Mouse (Mus musculus): ENCODE measurements around the gene Ambp. TPM values are rescaled to one million over a fixed set of nuclear protein-coding genes. Genes with fewer than 3 reads are reported as not detected.

Ambp gene
- polyA plus RNA-seq (2014; fragmentation: Nextera tagmentation; extraction: Ambion mirVana), result 0.39 and 0.55 TPM in 2 replicates

- no peaks in the 10 kb centered on the region for H3K27me3 ChIP-seq (ENCODE audit: control insufficient read depth, insufficient read depth, low read length)
- no peaks in the 10 kb centered on the region for H3K4me1 ChIP-seq (ENCODE audit: control insufficient read depth, insufficient read depth, low read length)
- H3K9ac ChIP-seq (replicated peaks; ENCODE audit: low read length), result no peak within 1 kb of the TSS
- H3K4me2 ChIP-seq (ENCODE audit: low read depth, low read length), result no peak within 1 kb of the TSS
- no peak within 1 kb of the TSS for H3K27ac ChIP-seq (replicated peaks; ENCODE audit: low read depth, low read length)
- no peak within 1 kb of the TSS for H3K4me3 ChIP-seq (ENCODE audit: low read depth, low read length)
- no peak for ATAC-seq (replicated peaks; ENCODE audit: insufficient number of reproducible peaks, low FRiP score, low TSS enrichment, low read depth)
- WGBS, result 64% methylated on average over 5 of the region's 5 CpGs
- H3K36me3 ChIP-seq (replicated peaks; ENCODE audit: control insufficient read depth, insufficient read depth, low read depth, low read length), result no peaks in the 10 kb centered on the region
- no peak for DNase-seq (ENCODE audit: low spot score)
- no peaks in the 10 kb centered on the region for H3K9me3 ChIP-seq (replicated peaks; ENCODE audit: control insufficient read depth, low read length)
Measured at GRCm38 (mm10) chr4:63154699-63155098, at the start of gene Ambp. Gene Ambp (minus strand): TSS chr4:63154799.

DNA sequence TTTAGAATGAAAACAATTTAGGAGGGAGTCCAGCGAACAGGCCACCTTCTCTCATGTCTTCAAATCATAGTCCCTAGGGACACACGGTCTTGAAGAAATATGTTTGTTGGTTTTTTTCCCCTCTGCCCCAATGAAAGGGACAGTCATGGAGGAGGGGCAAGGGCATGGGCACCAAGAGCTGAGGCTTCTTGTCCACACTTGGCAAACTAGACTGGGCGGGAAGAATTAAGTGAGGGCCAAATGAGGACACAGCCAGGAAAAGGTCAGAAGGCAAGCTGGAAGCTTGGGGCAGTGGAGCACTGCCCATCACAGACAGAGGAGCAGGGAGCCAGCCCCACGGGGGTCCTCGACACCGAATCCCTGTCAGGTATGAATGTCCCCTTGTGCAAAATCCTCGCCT is 49.3 kb upstream of the Ambp start:
- ATAC-seq (replicated peaks; ENCODE audit: insufficient number of reproducible peaks, low FRiP score, low TSS enrichment, low read depth) (no peak), DNase-seq (ENCODE audit: low spot score) (no peak)
- H3K27ac ChIP-seq (replicated peaks; ENCODE audit: low read depth, low read length), result no peak overlapping the region
- H3K36me3 ChIP-seq (replicated peaks; ENCODE audit: control insufficient read depth, insufficient read depth, low read depth, low read length), result no peaks in the 10 kb centered on the region
- no peaks in the 10 kb centered on the region for H3K9me3 ChIP-seq (replicated peaks; ENCODE audit: control insufficient read depth, low read length)
- no peak overlapping the region for H3K4me2 ChIP-seq (ENCODE audit: low read depth, low read length)
- no peak overlapping the region for H3K9ac ChIP-seq (replicated peaks; ENCODE audit: low read length)
- no peaks in the 10 kb centered on the region for H3K27me3 ChIP-seq (ENCODE audit: control insufficient read depth, insufficient read depth, low read length)
- 89% methylated on average over 7 of the region's 7 CpGs for WGBS
- no peaks in the 10 kb centered on the region for H3K4me1 ChIP-seq (ENCODE audit: control insufficient read depth, insufficient read depth, low read length)
- H3K4me3 ChIP-seq (ENCODE audit: low read depth, low read length), result no peak overlapping the region

GRCm38 (mm10) chr4:63199366-63199765 is 44.8 kb upstream of the Ambp start:
- Histone ChIP-seq H3K4me3 (ENCODE audit: low read depth, low read length) (no peak overlapping the region), H3K27me3 (ENCODE audit: control insufficient read depth, insufficient read depth, low read length) (no peaks in the 10 kb centered on the region), H3K27ac (replicated peaks; ENCODE audit: low read depth, low read length) (no peak overlapping the region), H3K9ac (replicated peaks; ENCODE audit: low read length) (no peak overlapping the region), H3K9me3 (replicated peaks; ENCODE audit: control insufficient read depth, low read length) (no peaks in the 10 kb centered on the region), H3K4me1 (ENCODE audit: control insufficient read depth, insufficient read depth, low read length) (no peaks in the 10 kb centered on the region), H3K36me3 (replicated peaks; ENCODE audit: control insufficient read depth, insufficient read depth, low read depth, low read length) (no peaks in the 10 kb centered on the region), H3K4me2 (ENCODE audit: low read depth, low read length) (no peak overlapping the region)
- no peak for DNase-seq (ENCODE audit: low spot score)
- 94% methylated on average over 5 of the region's 5 CpGs for WGBS
- ATAC-seq (replicated peaks; ENCODE audit: insufficient number of reproducible peaks, low FRiP score, low TSS enrichment, low read depth), result no peak

DNA sequence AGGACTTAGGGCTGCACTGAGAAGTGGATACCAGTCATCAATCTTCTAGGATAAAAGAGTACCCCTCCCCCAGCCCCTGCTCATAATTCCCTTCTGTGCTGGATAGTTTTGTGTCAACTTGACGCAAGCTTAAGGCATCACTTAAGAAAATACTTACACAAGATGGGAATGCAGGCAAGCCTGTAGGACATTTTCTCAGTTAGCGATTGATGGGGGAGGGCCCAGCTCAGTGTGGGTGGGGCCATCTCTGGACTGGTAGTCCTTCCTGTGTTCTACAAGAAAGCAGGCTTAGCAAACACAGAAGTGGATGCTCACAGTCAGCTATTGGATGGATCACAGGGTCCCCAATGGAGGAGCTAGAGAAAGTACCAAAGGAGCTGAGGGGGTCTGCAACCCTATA is 39.8 kb upstream of the Ambp start:
- H3K9ac ChIP-seq (replicated peaks; ENCODE audit: low read length), result no peak overlapping the region
- H3K4me1 ChIP-seq (ENCODE audit: control insufficient read depth, insufficient read depth, low read length), result no peaks in the 10 kb centered on the region
- no peak overlapping the region for H3K4me2 ChIP-seq (ENCODE audit: low read depth, low read length)
- H3K4me3 ChIP-seq (ENCODE audit: low read depth, low read length), result no peak overlapping the region
- no peak for ATAC-seq (replicated peaks; ENCODE audit: insufficient number of reproducible peaks, low FRiP score, low TSS enrichment, low read depth)
- H3K27ac ChIP-seq (replicated peaks; ENCODE audit: low read depth, low read length), result no peak overlapping the region
- no peaks in the 10 kb centered on the region for H3K9me3 ChIP-seq (replicated peaks; ENCODE audit: control insufficient read depth, low read length)
- H3K27me3 ChIP-seq (ENCODE audit: control insufficient read depth, insufficient read depth, low read length), result no peaks in the 10 kb centered on the region
- no peaks in the 10 kb centered on the region for H3K36me3 ChIP-seq (replicated peaks; ENCODE audit: control insufficient read depth, insufficient read depth, low read depth, low read length)
- WGBS, result 75% methylated on average over 2 of the region's 2 CpGs
- no peak for DNase-seq (ENCODE audit: low spot score)

DNA sequence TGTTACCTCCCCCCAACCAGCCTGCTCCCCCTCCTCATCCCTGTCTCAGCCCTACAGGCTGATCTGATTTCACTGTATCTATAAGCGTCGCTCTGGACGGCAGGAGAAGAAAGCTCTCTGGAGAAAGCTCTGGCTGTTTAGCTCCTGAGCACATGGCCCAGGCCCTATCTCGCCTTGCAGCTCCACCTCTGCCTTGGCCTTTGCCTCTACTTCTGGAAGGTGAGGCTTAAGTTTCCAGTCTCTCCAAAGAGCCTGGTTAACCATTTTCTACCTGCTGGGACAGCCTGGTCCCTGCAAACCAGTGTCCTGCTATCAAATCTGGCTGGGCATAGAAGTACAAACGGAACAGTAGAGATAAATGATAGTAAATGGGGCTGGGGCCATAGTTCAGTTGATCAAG is 37.0 kb upstream of the Ambp start:
- ATAC-seq (replicated peaks; ENCODE audit: insufficient number of reproducible peaks, low FRiP score, low TSS enrichment, low read depth), result 0 out of 2 replicates have a peak, but pooled peaks have one; percentile 29

GRCm38 (mm10) chr4:63186281-63186870 is 31.8 kb upstream of the Ambp start:
- Histone ChIP-seq H3K36me3 (replicated peaks; ENCODE audit: control insufficient read depth, insufficient read depth, low read depth, low read length) (no peaks in the 10 kb centered on the region), H3K4me1 (ENCODE audit: control insufficient read depth, insufficient read depth, low read length) (no peaks in the 10 kb centered on the region), H3K4me3 (ENCODE audit: low read depth, low read length) (no peak overlapping the region), H3K9ac (replicated peaks; ENCODE audit: low read length) (no peak overlapping the region), H3K27me3 (ENCODE audit: control insufficient read depth, insufficient read depth, low read length) (no peaks in the 10 kb centered on the region), H3K9me3 (replicated peaks; ENCODE audit: control insufficient read depth, low read length) (no peaks in the 10 kb centered on the region), H3K27ac (replicated peaks; ENCODE audit: low read depth, low read length) (no peak overlapping the region), H3K4me2 (ENCODE audit: low read depth, low read length) (no peak overlapping the region)
- DNase-seq (ENCODE audit: low spot score) (peak; percentile 24), ATAC-seq (replicated peaks; ENCODE audit: insufficient number of reproducible peaks, low FRiP score, low TSS enrichment, low read depth) (peak; percentile 55)
- WGBS, result 49% methylated on average over 21 of the region's 21 CpGs

More for the DNA sequence above, 37.0 kb upstream of the Ambp start:
- Histone ChIP-seq H3K9ac (replicated peaks; ENCODE audit: low read length) (no peak overlapping the region), H3K9me3 (replicated peaks; ENCODE audit: control insufficient read depth, low read length) (no peaks in the 10 kb centered on the region), H3K27me3 (ENCODE audit: control insufficient read depth, insufficient read depth, low read length) (no peaks in the 10 kb centered on the region), H3K4me3 (ENCODE audit: low read depth, low read length) (no peak overlapping the region), H3K27ac (replicated peaks; ENCODE audit: low read depth, low read length) (no peak overlapping the region), H3K4me1 (ENCODE audit: control insufficient read depth, insufficient read depth, low read length) (no peaks in the 10 kb centered on the region), H3K4me2 (ENCODE audit: low read depth, low read length) (no peak overlapping the region), H3K36me3 (replicated peaks; ENCODE audit: control insufficient read depth, insufficient read depth, low read depth, low read length) (no peaks in the 10 kb centered on the region)
- WGBS, result 55% methylated on average over 5 of the region's 5 CpGs
- peak; percentile 22 for DNase-seq (ENCODE audit: low spot score)

GRCm38 (mm10) chr4:63181556-63181955 is 27.0 kb upstream of the Ambp start:
- H3K4me2 ChIP-seq (ENCODE audit: low read depth, low read length), result no peak overlapping the region
- H3K36me3 ChIP-seq (replicated peaks; ENCODE audit: control insufficient read depth, insufficient read depth, low read depth, low read length), result no peaks in the 10 kb centered on the region
- no peaks in the 10 kb centered on the region for H3K27me3 ChIP-seq (ENCODE audit: control insufficient read depth, insufficient read depth, low read length)
- peak; percentile 81 for ATAC-seq (replicated peaks; ENCODE audit: insufficient number of reproducible peaks, low FRiP score, low TSS enrichment, low read depth)
- H3K9me3 ChIP-seq (replicated peaks; ENCODE audit: control insufficient read depth, low read length), result no peaks in the 10 kb centered on the region
- H3K9ac ChIP-seq (replicated peaks; ENCODE audit: low read length), result no peak overlapping the region
- DNase-seq (ENCODE audit: low spot score), result peak; percentile 80
- 9% methylated on average over 5 of the region's 5 CpGs for WGBS
- no peaks in the 10 kb centered on the region for H3K4me1 ChIP-seq (ENCODE audit: control insufficient read depth, insufficient read depth, low read length)
- H3K4me3 ChIP-seq (ENCODE audit: low read depth, low read length), result no peak overlapping the region
- no peak overlapping the region for H3K27ac ChIP-seq (replicated peaks; ENCODE audit: low read depth, low read length)

GRCm38 (mm10) chr4:63171969-63172685 is 17.5 kb upstream of the Ambp start, which contains the start of gene Kif12:
Gene Kif12 (minus strand): TSS chr4:63172131.
- DNase-seq (ENCODE audit: low spot score) (no peak), ATAC-seq (replicated peaks; ENCODE audit: insufficient number of reproducible peaks, low FRiP score, low TSS enrichment, low read depth) (no peak)
- Histone ChIP-seq H3K4me1 (ENCODE audit: control insufficient read depth, insufficient read depth, low read length) (no peaks in the 10 kb centered on the region), H3K27ac (replicated peaks; ENCODE audit: low read depth, low read length) (no peak within 1 kb of the TSS), H3K9ac (replicated peaks; ENCODE audit: low read length) (no peak within 1 kb of the TSS), H3K4me3 (ENCODE audit: low read depth, low read length) (no peak within 1 kb of the TSS), H3K9me3 (replicated peaks; ENCODE audit: control insufficient read depth, low read length) (no peaks in the 10 kb centered on the region), H3K27me3 (ENCODE audit: control insufficient read depth, insufficient read depth, low read length) (peaks cover 5% of the 10 kb centered on the region; the same call in 1 of the 2 replicates), H3K36me3 (replicated peaks; ENCODE audit: control insufficient read depth, insufficient read depth, low read depth, low read length) (no peaks in the 10 kb centered on the region), H3K4me2 (ENCODE audit: low read depth, low read length) (no peak within 1 kb of the TSS)
- WGBS, result 77% methylated on average over 4 of the region's 4 CpGs
